Mouse (Mus musculus): ENCODE data around the gene Slc12a3. TPM values are rescaled to one million over a fixed set of nuclear protein-coding genes. Genes with fewer than 3 reads are reported as not detected.

Gene Slc12a3
- total and polyA plus RNA-seq, 3 experiments: not detected

- no peak for DNase-seq (ENCODE audit: low read depth, low spot score)
- no peak for TF ChIP-seq NRF1 (IDR thresholded peaks at IDR 0.05; ENCODE audit: insufficient read depth, low read depth, low read length, poor library complexity, severe bottlenecking)
- H3K79me2 ChIP-seq (ENCODE audit: control insufficient read depth, insufficient read depth, low read length, poor library complexity): no peaks in the 10 kb centered on the region
- H3K36me3 ChIP-seq (ENCODE audit: control insufficient read depth in 1 of 2, insufficient read depth in 2 of 2, low read length in 2 of 2): peaks cover 0 to 2% of the 10 kb centered on the region in 2 experiments; a peak in 1 of 4 replicates
- H3K27ac ChIP-seq (ENCODE audit: control insufficient read depth, low read depth, low read length): no peak overlapping the region
- H3K4me3 ChIP-seq (ENCODE audit: control insufficient read depth in 1 of 2, insufficient read depth in 1 of 2, low read depth in 2 of 2, low read length in 2 of 2): no peak overlapping the region
- peaks cover 0 to 12% of the 10 kb centered on the region in 2 experiments; a peak in 2 of 4 replicates for H3K4me1 ChIP-seq (ENCODE audit: control insufficient read depth in 1 of 2, insufficient read depth in 2 of 2, low read length in 2 of 2)
- H3K27me3 ChIP-seq (ENCODE audit: control insufficient read depth in 1 of 2, insufficient read depth in 2 of 2, low read length in 2 of 2): peaks cover 13 to 19% of the 10 kb centered on the region in 2 experiments
- H3K9ac ChIP-seq (ENCODE audit: control insufficient read depth, low read depth, low read length, poor library complexity, severe bottlenecking): no peak overlapping the region
- no peaks in the 10 kb centered on the region for H3K9me3 ChIP-seq (replicated peaks; ENCODE audit: insufficient read depth, low read length)
These were observed 33.7 kb downstream of the Slc12a3 start for GRCm38 (mm10) chr8:94362607-94363239.

DNA sequence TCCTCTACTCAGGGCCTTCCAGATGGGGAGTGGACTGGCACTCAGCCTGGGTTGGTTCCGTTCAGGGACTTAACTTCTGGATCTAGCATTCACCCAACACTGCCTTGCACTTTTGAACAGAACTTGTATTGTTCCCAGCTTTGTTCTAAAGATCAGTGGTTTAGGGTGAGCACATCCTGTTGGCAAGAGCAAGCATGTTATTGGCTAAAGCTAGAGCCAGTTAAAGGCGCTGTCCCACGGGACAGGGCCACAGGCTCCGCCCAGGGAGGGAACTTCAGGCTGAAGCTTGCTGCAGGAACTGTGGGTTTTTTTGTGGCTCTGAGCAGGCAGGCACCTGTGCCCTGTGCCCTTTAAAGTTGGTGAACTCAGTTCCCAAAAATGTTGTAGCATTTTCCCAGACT, 34.3 kb downstream of the Slc12a3 start:
- DNase-seq (ENCODE audit: low read depth, low spot score): peak; percentile 75
- Histone ChIP-seq H3K79me2 (ENCODE audit: control insufficient read depth, insufficient read depth, low read length, poor library complexity) (no peaks in the 10 kb centered on the region), H3K27me3 (ENCODE audit: control insufficient read depth in 1 of 2, insufficient read depth in 2 of 2, low read length in 2 of 2) (peaks cover 13 to 18% of the 10 kb centered on the region in 2 experiments), H3K4me3 (ENCODE audit: control insufficient read depth in 1 of 2, insufficient read depth in 1 of 2, low read depth in 2 of 2, low read length in 2 of 2) (no peak overlapping the region), H3K36me3 (ENCODE audit: control insufficient read depth in 1 of 2, insufficient read depth in 2 of 2, low read length in 2 of 2) (peaks cover 0 to 2% of the 10 kb centered on the region in 2 experiments; a peak in 1 of 4 replicates), H3K4me1 (ENCODE audit: control insufficient read depth in 1 of 2, insufficient read depth in 2 of 2, low read length in 2 of 2) (peaks cover 0 to 12% of the 10 kb centered on the region in 2 experiments; a peak in 2 of 4 replicates), H3K9me3 (replicated peaks; ENCODE audit: insufficient read depth, low read length) (no peaks in the 10 kb centered on the region), H3K9ac (ENCODE audit: control insufficient read depth, low read depth, low read length, poor library complexity, severe bottlenecking) (no peak overlapping the region), H3K27ac (ENCODE audit: control insufficient read depth, low read depth, low read length) (no peak overlapping the region)
- TF ChIP-seq HCFC1 (IDR thresholded peaks at IDR 0.05; ENCODE audit: low read depth, low read length) (no peak), NELFE (IDR thresholded peaks at IDR 0.05; ENCODE audit: low read depth, low read length) (peak; percentile 20; the same call in 1 of the 2 replicates)

DNA sequence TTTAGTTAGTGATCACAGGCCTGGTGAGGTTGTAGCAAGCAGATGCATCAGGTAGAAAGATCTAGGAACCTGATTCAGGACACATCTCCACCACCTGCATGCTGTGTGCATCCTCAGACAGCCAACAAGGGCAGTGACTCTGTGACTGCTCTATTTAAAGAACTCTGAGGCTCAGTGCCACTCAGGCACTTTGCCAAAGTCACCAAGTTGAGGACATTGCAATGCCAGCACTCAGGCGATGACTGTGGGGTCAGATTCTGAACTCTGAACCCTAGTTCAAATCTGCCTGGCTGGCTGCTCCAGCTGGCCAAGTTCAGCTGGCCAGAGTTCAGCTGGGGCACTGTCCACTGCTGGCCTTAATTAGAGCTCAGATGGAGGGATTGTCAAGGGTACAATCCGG, 34.9 kb downstream of the Slc12a3 start:
- H3K9ac ChIP-seq (ENCODE audit: control insufficient read depth, low read depth, low read length, poor library complexity, severe bottlenecking): no peak overlapping the region
- peaks cover 0 to 2% of the 10 kb centered on the region in 2 experiments; a peak in 1 of 4 replicates for H3K36me3 ChIP-seq (ENCODE audit: control insufficient read depth in 1 of 2, insufficient read depth in 2 of 2, low read length in 2 of 2)
- peaks cover 0 to 12% of the 10 kb centered on the region in 2 experiments; a peak in 2 of 4 replicates for H3K4me1 ChIP-seq (ENCODE audit: control insufficient read depth in 1 of 2, insufficient read depth in 2 of 2, low read length in 2 of 2)
- H3K9me3 ChIP-seq (replicated peaks; ENCODE audit: insufficient read depth, low read length): no peaks in the 10 kb centered on the region
- DNase-seq (ENCODE audit: low read depth, low spot score): no peak
- TF ChIP-seq MXI1 (IDR thresholded peaks at IDR 0.05; ENCODE audit: low read depth, low read length): no peak
- no peak for TF ChIP-seq ZMIZ1 (IDR thresholded peaks at IDR 0.05; ENCODE audit: low read depth, low read length)
- TF ChIP-seq USF2 (IDR thresholded peaks at IDR 0.05; ENCODE audit: borderline replicate concordance in 1 of 2, insufficient read depth in 1 of 2, low read depth in 1 of 2, low read length in 2 of 2): no peak
- TF ChIP-seq BHLHE40 (IDR thresholded peaks at IDR 0.05; ENCODE audit: borderline replicate concordance, low read depth, low read length): no peak
- no peak for TF ChIP-seq SMC3 (IDR thresholded peaks at IDR 0.05; ENCODE audit: low read depth, low read length)
- no peak for TF ChIP-seq ZNF384 (IDR thresholded peaks at IDR 0.05; ENCODE audit: low read depth, low read length)
- no peak for TF ChIP-seq CTCF (IDR thresholded peaks at IDR 0.05 in 2 of 3, conservative IDR thresholded peaks at IDR 0.05 in 1 of 3; ENCODE audit: control insufficient read depth in 1 of 3, insufficient read depth in 1 of 3, low read depth in 2 of 3, low read length in 3 of 3, poor library complexity in 1 of 3, severe bottlenecking in 1 of 3)
- TF ChIP-seq SIN3A (IDR thresholded peaks at IDR 0.05; ENCODE audit: low read length): no peak
- no peak for TF ChIP-seq USF1 (IDR thresholded peaks at IDR 0.05; ENCODE audit: low read depth, low read length)
- no peak for TF ChIP-seq HCFC1 (IDR thresholded peaks at IDR 0.05; ENCODE audit: low read depth, low read length)
- no peak for TF ChIP-seq POLR2AphosphoS5 (IDR thresholded peaks at IDR 0.05; ENCODE audit: borderline replicate concordance, low read depth, low read length)
- no peak for TF ChIP-seq POLR2AphosphoS2 (IDR thresholded peaks at IDR 0.05; ENCODE audit: low read length)
- TF ChIP-seq ZKSCAN1 (IDR thresholded peaks at IDR 0.05; ENCODE audit: low read depth, low read length): no peak
- no peak for TF ChIP-seq UBTF (IDR thresholded peaks at IDR 0.05; ENCODE audit: borderline replicate concordance, insufficient read depth, low read depth, low read length)
- TF ChIP-seq GABPA (IDR thresholded peaks at IDR 0.05; ENCODE audit: low read depth, low read length): no peak
- TF ChIP-seq ETS1 (IDR thresholded peaks at IDR 0.05; ENCODE audit: low read depth, low read length): no peak
- TF ChIP-seq MYC (IDR thresholded peaks at IDR 0.05; ENCODE audit: low read depth, low read length): no peak
- no peak for TF ChIP-seq MYB (IDR thresholded peaks at IDR 0.05; ENCODE audit: low read depth, low read length)
- no peak overlapping the region for H3K27ac ChIP-seq (ENCODE audit: control insufficient read depth, low read depth, low read length)
- peaks cover 8 to 13% of the 10 kb centered on the region in 2 experiments for H3K27me3 ChIP-seq (ENCODE audit: control insufficient read depth in 1 of 2, insufficient read depth in 2 of 2, low read length in 2 of 2)
- H3K79me2 ChIP-seq (ENCODE audit: control insufficient read depth, insufficient read depth, low read length, poor library complexity): no peaks in the 10 kb centered on the region
- no peak overlapping the region for H3K4me3 ChIP-seq (ENCODE audit: control insufficient read depth in 1 of 2, insufficient read depth in 1 of 2, low read depth in 2 of 2, low read length in 2 of 2)
